Mouse (Mus musculus): ENCODE data around the gene Elmod1. TPM values are rescaled to one million over a fixed set of nuclear protein-coding genes. Genes with fewer than 3 reads are reported as not detected.
A peak's percentile ranks its signal among the peaks of the same experiment; 100 is the strongest.
"Not testable (repeated sequence)": the region's sequence is repeated elsewhere in the genome, so short reads cannot be mapped to it uniquely, and the experiment has no call there.

Elmod1 gene
- total RNA-seq (2021): 3.6 and 3.7 TPM in 2 replicates
- long read RNA-seq, partial matches to known transcripts: 0 of 1 reads
- long read RNA-seq, other reads (novel, unspliced or antisense): 0 of 1 reads

- DNase-seq: peak; percentile 60
Observed at GRCm38 (mm10) chr9:53975122-53975518, at the start of gene Elmod1. Elmod1 (minus strand) TSS chr9:53975301.

- no peak for DNase-seq
Observed at GRCm38 (mm10) chr9:54022795-54023194, 47.7 kb upstream of the Elmod1 start.

- no peak for DNase-seq
Observed at GRCm38 (mm10) chr9:53994528-53994927, 19.4 kb upstream of the Elmod1 start.

GRCm38 (mm10) chr9:53992567-53992966 lies 17.5 kb upstream of the Elmod1 start:
- not testable (repeated sequence) for DNase-seq

- DNase-seq: no peak
Observed at GRCm38 (mm10) chr9:53990921-53991320, 15.8 kb upstream of the Elmod1 start.

GRCm38 (mm10) chr9:53986972-53987371 lies 11.9 kb upstream of the Elmod1 start:
- no peak for DNase-seq

GRCm38 (mm10) chr9:53984868-53985267 lies 9.8 kb upstream of the Elmod1 start:
- peak; percentile 49 for DNase-seq

- DNase-seq: peak; percentile 13
Observed at GRCm38 (mm10) chr9:53974328-53975121, 576 bp downstream of the Elmod1 start.

GRCm38 (mm10) chr9:53973929-53974327 lies 1.2 kb downstream of the Elmod1 start:
- DNase-seq: no peak

- no peak for DNase-seq
Observed at GRCm38 (mm10) chr9:53973241-53973640, 1.9 kb downstream of the Elmod1 start.

- DNase-seq: no peak
Observed at GRCm38 (mm10) chr9:53972358-53972757, 2.7 kb downstream of the Elmod1 start.

GRCm38 (mm10) chr9:53967610-53968368 lies 7.3 kb downstream of the Elmod1 start:
- no peak for DNase-seq

- DNase-seq: no peak
Observed at GRCm38 (mm10) chr9:53957021-53957420, 18.1 kb downstream of the Elmod1 start.

- DNase-seq: no peak
Observed at GRCm38 (mm10) chr9:53954853-53955252, 20.2 kb downstream of the Elmod1 start.

- DNase-seq: no peak
Observed at GRCm38 (mm10) chr9:53947463-53947862, 27.6 kb downstream of the Elmod1 start.

- no peak for DNase-seq
Observed at GRCm38 (mm10) chr9:53938555-53938954, 36.5 kb downstream of the Elmod1 start.

GRCm38 (mm10) chr9:53934179-53934578 lies 40.9 kb downstream of the Elmod1 start:
- DNase-seq: peak; percentile 55

- DNase-seq: no peak
Observed at GRCm38 (mm10) chr9:53933375-53933774, 41.7 kb downstream of the Elmod1 start.

- no peak for DNase-seq
Observed at GRCm38 (mm10) chr9:53930906-53931305, 44.2 kb downstream of the Elmod1 start.

GRCm38 (mm10) chr9:53921061-53921460 lies 54.0 kb downstream of the Elmod1 start:
- no peak for DNase-seq

- no peak for DNase-seq
Observed at GRCm38 (mm10) chr9:53915929-53916721, 59.0 kb downstream of the Elmod1 start.

GRCm38 (mm10) chr9:53910823-53911222 lies 64.3 kb downstream of the Elmod1 start:
- no peak for DNase-seq
